Mouse (Mus musculus): ENCODE data around the gene Muc5b. TPM values are rescaled to one million over a fixed set of nuclear protein-coding genes. Genes with fewer than 3 reads are reported as not detected.

Gene Muc5b
- polyA plus RNA-seq (2021; fragmentation: Nextera tagmentation) = not detected in 2 replicates
- long read RNA-seq, experiment 1, partial matches to known transcripts = 0 of 5 reads
- long read RNA-seq, experiment 1, other reads (novel, unspliced or antisense) = 5 of 5 reads
- long read RNA-seq, experiment 2 = 0 reads

GRCm38 (mm10) chr7:141838779-141839178 lies at the start of gene Muc5b:
TSS of gene Muc5b (plus strand) at chr7:141839070.

DNA sequence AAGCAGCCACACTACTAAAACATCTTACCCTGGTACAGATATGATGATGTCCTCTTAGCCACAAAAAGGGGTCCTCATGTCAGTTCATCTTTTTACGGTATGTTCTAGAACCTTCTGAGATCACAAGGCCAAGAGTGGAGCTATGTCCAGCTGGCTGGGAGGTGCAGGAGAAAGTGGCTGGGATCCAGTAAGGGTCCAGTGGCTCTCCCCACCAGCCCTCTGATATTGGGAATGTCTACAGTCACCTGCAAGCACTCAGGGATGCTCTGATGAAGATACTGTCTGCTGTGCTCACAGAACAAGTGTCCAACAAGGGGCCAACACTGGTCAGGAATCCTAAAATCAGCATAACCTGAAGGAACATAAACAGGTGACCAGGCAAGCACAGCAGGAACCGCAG lies 79.5 kb downstream of the Muc5b start, which contains the start of gene Tollip:
TSS of gene Tollip (minus strand) at position 101 of the 400 bp plus-strand sequence.

Other genes with a start within 250 kb of the Muc5b start
- gene Muc6, start 183.8 kb upstream of the Muc5b start, polyA plus RNA-seq (2021; fragmentation: Nextera tagmentation) = not detected in 2 replicates
- gene Muc2, start 148.7 kb upstream of the Muc5b start, polyA plus RNA-seq (2021; fragmentation: Nextera tagmentation) = not detected in 2 replicates
- gene Muc5ac, start 50.1 kb upstream of the Muc5b start, polyA plus RNA-seq (2021; fragmentation: Nextera tagmentation) = not detected in 2 replicates
- gene Tollip, start 79.4 kb downstream of the Muc5b start, polyA plus RNA-seq (2021; fragmentation: Nextera tagmentation) = 51.7 and 70.3 TPM in 2 replicates
- 30.2 and 35.1 TPM in 2 replicates for gene Brsk2, start 110.7 kb downstream of the Muc5b start, polyA plus RNA-seq (2021; fragmentation: Nextera tagmentation)
- 49.3 and 57.8 TPM in 2 replicates for gene Mob2, start 222.0 kb downstream of the Muc5b start, polyA plus RNA-seq (2021; fragmentation: Nextera tagmentation)